Mouse (Mus musculus): ENCODE measurements around the gene Clec2i. TPM values are rescaled to one million over a fixed set of nuclear protein-coding genes. Genes with fewer than 3 reads are reported as not detected.
"Not testable (repeated sequence)": the region's sequence is repeated elsewhere in the genome, so short reads cannot be mapped to it uniquely, and the experiment has no call there.

Clec2i gene
- polyA plus RNA-seq, 1 experiment: 9.6 TPM

DNA sequence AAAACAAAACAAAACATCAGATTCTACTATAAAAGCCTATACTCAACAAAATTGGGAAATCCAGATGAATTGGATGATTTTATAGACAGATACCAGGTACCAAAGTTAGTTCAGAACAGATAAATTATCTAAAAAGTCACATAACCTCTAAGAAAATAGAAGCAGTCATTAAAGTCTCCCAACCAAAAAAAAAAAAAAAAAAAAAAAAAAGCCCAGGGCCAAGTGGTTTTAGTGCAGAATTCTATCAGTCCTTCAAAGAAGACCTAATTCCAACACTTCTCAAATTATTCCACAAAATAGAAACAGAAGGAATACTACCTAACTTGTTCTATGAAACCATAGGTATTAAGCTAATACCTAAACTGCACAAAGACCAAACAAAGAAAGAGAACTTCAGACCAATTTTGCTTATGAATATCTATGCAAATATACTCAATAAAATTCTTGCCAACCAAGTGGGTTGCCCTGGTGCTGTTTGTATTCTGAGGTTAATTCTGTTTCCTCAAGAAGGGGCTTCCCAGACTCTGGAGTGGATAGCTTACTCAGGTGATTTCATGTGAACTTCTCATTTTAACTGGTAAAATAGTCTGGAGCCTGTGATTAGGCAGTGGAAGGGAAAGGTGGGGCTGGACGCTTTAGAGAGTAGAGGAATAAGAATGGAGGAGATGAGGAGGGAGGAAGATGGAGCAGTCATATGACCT lies 15.3 kb upstream of the Clec2i start:
- no peak for DNase-seq (ENCODE audit: low read depth in 1 of 2, low spot score in 2 of 2)

DNA sequence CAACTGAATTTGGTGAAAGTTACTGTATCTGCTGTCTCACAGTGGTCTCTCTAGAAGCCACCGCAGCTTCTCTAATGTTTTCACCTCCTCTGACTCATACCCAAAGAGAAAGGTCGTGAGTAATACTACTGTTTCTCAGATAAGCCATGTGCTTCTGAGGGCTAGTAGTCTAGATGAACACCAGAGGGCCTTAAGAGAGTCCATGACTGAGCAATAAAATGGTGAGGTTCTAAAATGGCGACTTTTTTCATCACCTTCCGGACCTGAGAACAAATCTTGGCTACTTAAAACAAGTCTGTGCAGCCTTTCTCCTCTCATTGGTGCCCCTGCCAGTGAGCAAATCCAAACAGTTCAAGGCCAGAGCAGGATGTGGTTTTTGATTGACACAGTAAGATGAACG lies 1.4 kb downstream of the Clec2i start:
- Histone ChIP-seq H3K4me3 (ENCODE audit: extremely low read depth, insufficient read depth, insufficient read length) (peak overlapping the region; percentile 68), H3K27ac (ENCODE audit: insufficient read depth, low read length) (peak overlapping the region; percentile 65), H3K4me1 (ENCODE audit: control insufficient read depth, insufficient read depth, insufficient read length) (peaks cover 3% of the 10 kb centered on the region; the same call in 1 of the 2 replicates), H3K27me3 (ENCODE audit: control insufficient read depth, insufficient read depth, low read length) (no peaks in the 10 kb centered on the region), H3K36me3 (ENCODE audit: control insufficient read depth, insufficient read depth, low read length) (peaks cover 2% of the 10 kb centered on the region; the same call in 1 of the 2 replicates)
- TF ChIP-seq CTCF (IDR thresholded peaks at IDR 0.05; ENCODE audit: extremely low read depth, insufficient read depth, insufficient read length, insufficient replicate concordance) (no peak), POLR2A (IDR thresholded peaks at IDR 0.05; ENCODE audit: low read depth, low read length) (no peak)
- 6% methylated on average over 5 of the region's 5 CpGs for WGBS
- DNase-seq (ENCODE audit: low read depth in 1 of 2, low spot score in 2 of 2): peak; percentile 61 to 76

More for the DNA sequence above, 15.3 kb upstream of the Clec2i start:
- H3K27me3 ChIP-seq (ENCODE audit: control insufficient read depth, insufficient read depth, low read length): no peaks in the 10 kb centered on the region
- 84% methylated on average over 1 of the region's 1 CpGs for WGBS
- H3K4me1 ChIP-seq (ENCODE audit: control insufficient read depth, insufficient read depth, insufficient read length): peaks cover 5% of the 10 kb centered on the region
- H3K4me3 ChIP-seq (ENCODE audit: extremely low read depth, insufficient read depth, insufficient read length): no peak overlapping the region
- no peak overlapping the region for H3K27ac ChIP-seq (ENCODE audit: insufficient read depth, low read length)
- no peak for TF ChIP-seq POLR2A (IDR thresholded peaks at IDR 0.05; ENCODE audit: low read depth, low read length)
- TF ChIP-seq CTCF (IDR thresholded peaks at IDR 0.05; ENCODE audit: extremely low read depth, insufficient read depth, insufficient read length, insufficient replicate concordance): no peak
- H3K36me3 ChIP-seq (ENCODE audit: control insufficient read depth, insufficient read depth, low read length): no peaks in the 10 kb centered on the region; the same call in 1 of the 2 replicates

DNA sequence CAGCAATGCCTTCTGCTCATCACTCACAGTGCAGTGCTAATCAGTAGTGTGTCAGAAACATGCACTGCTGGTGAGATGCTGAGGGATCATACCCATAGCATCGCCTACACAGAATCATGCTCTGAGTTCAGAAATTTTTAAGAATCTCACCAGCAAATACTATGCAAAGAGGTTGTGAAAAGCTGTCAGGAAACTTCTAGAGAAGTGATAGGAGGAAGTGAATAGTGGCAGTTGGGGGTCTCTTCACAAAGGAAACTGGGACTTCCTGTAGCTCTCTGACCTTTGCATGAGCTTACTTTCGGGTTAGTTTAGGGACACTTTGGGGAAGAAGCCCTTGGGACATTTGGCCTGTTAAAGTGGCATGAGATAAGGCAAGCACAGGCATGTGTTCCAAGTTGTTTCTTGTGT lies 3.6 kb downstream of the Clec2i start, which contains the start of gene BC035044:
TSS of gene BC035044 (minus strand) at position 179 of the 408 bp plus-strand sequence.
- H3K27me3 ChIP-seq (ENCODE audit: control insufficient read depth, insufficient read depth, low read length): no peaks in the 10 kb centered on the region
- no peak for TF ChIP-seq POLR2A (IDR thresholded peaks at IDR 0.05; ENCODE audit: low read depth, low read length)
- TF ChIP-seq CTCF (IDR thresholded peaks at IDR 0.05; ENCODE audit: extremely low read depth, insufficient read depth, insufficient read length, insufficient replicate concordance): no peak
- DNase-seq (ENCODE audit: low read depth in 1 of 2, low spot score in 2 of 2): peak; percentile 31 to 45
- peak within 1 kb of the TSS; percentile 91 for H3K27ac ChIP-seq (ENCODE audit: insufficient read depth, low read length)
- peaks cover 3% of the 10 kb centered on the region; the same call in 1 of the 2 replicates for H3K4me1 ChIP-seq (ENCODE audit: control insufficient read depth, insufficient read depth, insufficient read length)
- 5% methylated on average over 2 of the region's 2 CpGs for WGBS
- H3K36me3 ChIP-seq (ENCODE audit: control insufficient read depth, insufficient read depth, low read length): peaks cover 12% of the 10 kb centered on the region
- H3K4me3 ChIP-seq (ENCODE audit: extremely low read depth, insufficient read depth, insufficient read length): peak within 1 kb of the TSS; percentile 68

DNA sequence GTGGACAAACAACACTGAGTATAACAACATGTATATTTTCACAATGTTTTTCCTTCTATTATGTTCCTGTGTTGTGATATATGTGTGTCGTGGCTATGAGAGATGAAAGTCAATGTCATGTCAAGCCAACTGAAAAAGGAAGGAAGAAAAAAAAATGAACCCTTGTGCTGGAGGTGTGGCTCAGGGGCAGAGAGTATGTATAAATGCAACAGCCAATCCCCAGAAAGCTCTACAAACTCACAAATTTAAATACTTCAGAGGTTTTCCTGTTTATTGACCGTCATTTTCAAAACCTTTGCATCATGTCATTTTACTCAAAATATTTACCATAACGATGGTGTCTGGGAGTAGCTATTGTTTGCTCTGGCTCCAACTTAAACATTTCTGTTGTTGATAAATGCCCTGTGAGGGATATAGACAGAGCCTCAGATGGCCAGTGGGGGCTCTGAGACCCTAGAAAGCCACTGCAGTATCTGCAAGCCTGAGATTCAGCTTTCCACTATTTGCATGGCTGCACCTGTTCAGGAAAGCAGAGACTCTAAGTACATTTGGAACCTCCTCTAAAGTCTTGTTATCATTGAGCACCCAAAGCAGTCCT lies 8.1 kb downstream of the Clec2i start:
- Histone ChIP-seq H3K4me3 (ENCODE audit: extremely low read depth, insufficient read depth, insufficient read length) (no peak overlapping the region), H3K4me1 (ENCODE audit: control insufficient read depth, insufficient read depth, insufficient read length) (0 out of 2 replicates have a peak, but pooled peaks cover 3% of the 10 kb centered on the region), H3K36me3 (ENCODE audit: control insufficient read depth, insufficient read depth, low read length) (peaks cover 16% of the 10 kb centered on the region), H3K27ac (ENCODE audit: insufficient read depth, low read length) (no peak overlapping the region), H3K27me3 (ENCODE audit: control insufficient read depth, insufficient read depth, low read length) (no peaks in the 10 kb centered on the region)
- DNase-seq (ENCODE audit: low read depth in 1 of 2, low spot score in 2 of 2): no peak
- 73% methylated on average over 3 of the region's 3 CpGs for WGBS
- TF ChIP-seq POLR2A (IDR thresholded peaks at IDR 0.05; ENCODE audit: low read depth, low read length): no peak
- TF ChIP-seq CTCF (IDR thresholded peaks at IDR 0.05; ENCODE audit: extremely low read depth, insufficient read depth, insufficient read length, insufficient replicate concordance): no peak

DNA sequence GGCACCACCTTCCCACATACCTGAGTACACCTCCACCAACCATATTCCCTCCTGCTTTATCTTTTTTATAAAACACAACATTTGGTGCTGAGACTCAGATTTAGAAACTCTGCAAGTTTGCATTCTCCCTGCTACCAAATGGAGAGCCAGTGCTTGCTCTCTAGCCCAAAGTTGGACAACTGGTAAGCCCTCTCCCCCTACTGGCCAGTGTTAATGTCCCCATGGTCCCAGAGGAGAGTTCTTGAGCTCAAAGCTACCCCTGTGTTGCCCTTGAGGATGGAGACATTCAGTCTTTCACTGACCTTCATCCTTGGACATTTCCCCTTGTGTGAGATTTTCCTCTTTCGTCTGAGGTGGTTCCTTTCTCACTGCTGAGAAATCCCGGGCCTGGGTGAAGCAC lies 12.7 kb downstream of the Clec2i start:
- 78% methylated on average over 2 of the region's 2 CpGs for WGBS

DNA sequence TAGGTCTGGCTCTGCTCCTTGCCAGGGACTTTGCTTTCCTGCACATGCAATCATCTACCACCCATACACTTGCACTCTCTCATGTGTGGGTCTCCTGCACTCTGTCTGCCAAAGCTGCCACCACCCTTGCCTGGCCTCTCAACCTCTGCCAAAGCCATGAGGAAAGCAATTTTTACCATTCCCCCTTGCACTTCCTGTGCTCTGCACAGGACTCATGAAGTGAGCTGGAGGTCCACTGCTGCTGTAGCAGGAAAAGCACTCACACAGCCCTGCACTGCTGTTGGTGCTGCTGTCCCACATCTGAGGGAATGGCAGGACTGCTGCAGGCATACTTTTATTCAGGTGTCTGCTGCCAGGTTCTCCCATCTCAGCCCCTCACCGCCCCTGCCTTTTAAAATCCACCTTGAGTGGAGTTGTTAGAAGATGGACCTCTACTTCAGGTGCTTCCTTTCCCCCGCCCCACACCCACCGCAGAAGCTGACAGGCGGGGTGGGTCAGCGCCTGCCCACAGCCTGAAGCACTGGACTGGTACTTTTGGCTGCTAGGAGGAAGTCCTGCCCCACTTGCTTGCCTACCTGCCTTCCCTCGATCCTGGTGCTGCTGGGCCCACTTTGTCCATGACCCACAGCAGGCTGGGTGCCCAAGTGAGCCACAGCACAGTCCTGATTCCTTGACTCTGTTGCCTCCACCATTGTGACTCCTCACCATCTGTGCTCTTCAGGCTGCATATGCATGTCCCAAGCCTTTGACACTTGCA lies 13.6 kb downstream of the Clec2i start:
- not testable (repeated sequence) for H3K4me1 ChIP-seq (ENCODE audit: control insufficient read depth, insufficient read depth, insufficient read length); H3K4me3 ChIP-seq (ENCODE audit: extremely low read depth, insufficient read depth, insufficient read length)
- WGBS: 42% methylated on average over 6 of the region's 6 CpGs

More for the DNA sequence above, 12.7 kb downstream of the Clec2i start:
- TF ChIP-seq CTCF (IDR thresholded peaks at IDR 0.05; ENCODE audit: extremely low read depth, insufficient read depth, insufficient read length, insufficient replicate concordance) (no peak), POLR2A (IDR thresholded peaks at IDR 0.05; ENCODE audit: low read depth, low read length) (no peak)
- H3K4me1 ChIP-seq (ENCODE audit: control insufficient read depth, insufficient read depth, insufficient read length): peaks cover 2% of the 10 kb centered on the region; the same call in 1 of the 2 replicates
- DNase-seq (ENCODE audit: low read depth in 1 of 2, low spot score in 2 of 2): no peak
- no peak overlapping the region for H3K27ac ChIP-seq (ENCODE audit: insufficient read depth, low read length)
- no peaks in the 10 kb centered on the region for H3K27me3 ChIP-seq (ENCODE audit: control insufficient read depth, insufficient read depth, low read length)
- no peak overlapping the region for H3K4me3 ChIP-seq (ENCODE audit: extremely low read depth, insufficient read depth, insufficient read length)
- peaks cover 8% of the 10 kb centered on the region for H3K36me3 ChIP-seq (ENCODE audit: control insufficient read depth, insufficient read depth, low read length)

More for the DNA sequence above, 13.6 kb downstream of the Clec2i start:
- not testable (repeated sequence) for H3K36me3 ChIP-seq (ENCODE audit: control insufficient read depth, insufficient read depth, low read length); DNase-seq (ENCODE audit: low read depth in 1 of 2, low spot score in 2 of 2); H3K27ac ChIP-seq (ENCODE audit: insufficient read depth, low read length); H3K27me3 ChIP-seq (ENCODE audit: control insufficient read depth, insufficient read depth, low read length)

All from spleen, adult 2 months (tissue).